ENCODE assay signal across 31 mouse cellular contexts in genomic region chr5:145008878-145009659, GRCm38 (mm10). TPM values are rescaled to one million over a fixed set of nuclear protein-coding genes. Genes with fewer than 3 reads are reported as not detected.
DNase-seq lines count a peak whose midpoint lies in the region; ATAC-seq and TF ChIP-seq lines count a peak whose summit lies in the region.
"Had no signal": no experiment of that assay in that cellular context is flagged by ENCODE, and none has a peak within 500 bp of the region (broad histone marks: within the 10 kb centered on the region; RNA-seq: fewer than 3 reads in every experiment).

No protein-coding gene starts in this region.

- 91% methylated on average over 15 of the region's 15 CpGs for WGBS in embryonic facial prominence, embryonic 12.5 days
- WGBS in embryonic facial prominence, embryonic 10.5 days = 91% methylated on average over 15 of the region's 15 CpGs
- 83% methylated on average over 15 of the region's 15 CpGs for WGBS in intestine, embryonic 14.5 days
- 86% methylated on average over 15 of the region's 15 CpGs for WGBS in intestine, postnatal 0 days
- 80% methylated on average over 15 of the region's 15 CpGs for WGBS in stomach, postnatal 0 days

- H3K27me3 ChIP-seq in embryonic facial prominence, embryonic 12.5 days = no peaks in the 10 kb centered on the region
- H3K27me3 ChIP-seq in embryonic facial prominence, embryonic 10.5 days (replicated peaks; ENCODE audit: low read depth, poor library complexity, severe bottlenecking) = no peaks in the 10 kb centered on the region
- no peaks in the 10 kb centered on the region for H3K27me3 ChIP-seq in intestine, embryonic 14.5 days (replicated peaks; ENCODE audit: control insufficient read depth, insufficient read depth, low read length)
- H3K27me3 ChIP-seq in intestine, postnatal 0 days (replicated peaks; ENCODE audit: control insufficient read depth, insufficient read depth, low read length) = no peaks in the 10 kb centered on the region
- H3K27me3 ChIP-seq in stomach, postnatal 0 days (ENCODE audit: control insufficient read depth, insufficient read depth, low read length) = no peaks in the 10 kb centered on the region
- H3K27me3 ChIP-seq: CH12.LX; embryonic facial prominence, embryonic 13.5 days; embryonic facial prominence, embryonic 15.5 days; forebrain, embryonic 12.5 days; Patski had no signal

- no peak overlapping the region for H3K27ac ChIP-seq in embryonic facial prominence, embryonic 12.5 days
- H3K27ac ChIP-seq in embryonic facial prominence, embryonic 10.5 days (replicated peaks) = no peak overlapping the region
- no peak overlapping the region for H3K27ac ChIP-seq in intestine, embryonic 14.5 days (ENCODE audit: low read depth)
- H3K27ac ChIP-seq in intestine, postnatal 0 days (ENCODE audit: low read depth, low read length) = no peak overlapping the region
- no peak overlapping the region for H3K27ac ChIP-seq in stomach, postnatal 0 days (replicated peaks)
- H3K27ac ChIP-seq: embryonic facial prominence, embryonic 13.5 days; embryonic facial prominence, embryonic 15.5 days; forebrain, embryonic 10.5 days; forebrain, embryonic 12.5 days had no signal

- DNase-seq in embryonic facial prominence, embryonic 10.5 days (ENCODE audit: low spot score) = no peak
- peak; percentile 47 for DNase-seq in intestine, embryonic 14.5 days (ENCODE audit: low spot score)
- DNase-seq in stomach, postnatal 0 days (ENCODE audit: low spot score) = no peak
- DNase-seq in left cerebral cortex, adult 18-20 months (ENCODE audit: low spot score in 2 of 2) = no peak
- DNase-seq: adrenal gland, adult 8-10 months; adrenal gland, postnatal 14 days; adrenal gland, postnatal 36 days; B cell, adult 2 months; cerebellum, adult 18-20 months; cerebellum, adult 8-10 months; cerebellum, adult 9-11 months; cerebellum, postnatal 14 days; cerebellum, postnatal 36 days; embryo, embryonic 11 days had no signal

- no peak overlapping the region for H3K4me3 ChIP-seq in embryonic facial prominence, embryonic 12.5 days
- no peak overlapping the region for H3K4me3 ChIP-seq in embryonic facial prominence, embryonic 10.5 days
- no peak overlapping the region for H3K4me3 ChIP-seq in intestine, embryonic 14.5 days (ENCODE audit: low read depth, low read length)
- no peak overlapping the region for H3K4me3 ChIP-seq in intestine, postnatal 0 days (ENCODE audit: low read depth, low read length)
- no peak overlapping the region for H3K4me3 ChIP-seq in stomach, postnatal 0 days (ENCODE audit: low read depth, low read length)
- H3K4me3 ChIP-seq: embryonic facial prominence, embryonic 13.5 days; embryonic facial prominence, embryonic 15.5 days; erythroblast, embryonic 14.5 days; forebrain, embryonic 10.5 days; forebrain, embryonic 12.5 days had no signal

- no peak for TF ChIP-seq EP300 in stomach, postnatal 0 days (optimal IDR thresholded peaks at IDR 0.05)

- H3K36me3 ChIP-seq in embryonic facial prominence, embryonic 12.5 days = no peaks in the 10 kb centered on the region
- H3K36me3 ChIP-seq in embryonic facial prominence, embryonic 10.5 days (replicated peaks) = no peaks in the 10 kb centered on the region
- H3K36me3 ChIP-seq in intestine, embryonic 14.5 days (ENCODE audit: control insufficient read depth, insufficient read depth, low read length) = no peaks in the 10 kb centered on the region
- H3K36me3 ChIP-seq in intestine, postnatal 0 days (ENCODE audit: control insufficient read depth, insufficient read depth) = no peaks in the 10 kb centered on the region
- no peaks in the 10 kb centered on the region for H3K36me3 ChIP-seq in stomach, postnatal 0 days (ENCODE audit: control insufficient read depth, insufficient read depth, low read length)
- H3K36me3 ChIP-seq: embryonic facial prominence, embryonic 13.5 days; embryonic facial prominence, embryonic 15.5 days; forebrain, embryonic 10.5 days; forebrain, embryonic 12.5 days had no signal

- no peaks in the 10 kb centered on the region for H3K4me1 ChIP-seq in embryonic facial prominence, embryonic 12.5 days
- peaks cover 6% of the 10 kb centered on the region for H3K4me1 ChIP-seq in embryonic facial prominence, embryonic 10.5 days
- H3K4me1 ChIP-seq in intestine, embryonic 14.5 days (replicated peaks; ENCODE audit: control insufficient read depth, insufficient read depth, low read length) = no peaks in the 10 kb centered on the region
- H3K4me1 ChIP-seq in intestine, postnatal 0 days (replicated peaks; ENCODE audit: control insufficient read depth, insufficient read depth, low read length) = no peaks in the 10 kb centered on the region
- no peaks in the 10 kb centered on the region for H3K4me1 ChIP-seq in stomach, postnatal 0 days (replicated peaks; ENCODE audit: control insufficient read depth, insufficient read depth)
- H3K4me1 ChIP-seq: embryonic facial prominence, embryonic 13.5 days; embryonic facial prominence, embryonic 15.5 days; forebrain, embryonic 10.5 days; forebrain, embryonic 12.5 days had no signal

- ATAC-seq in embryonic facial prominence, embryonic 12.5 days (ENCODE audit: insufficient number of reproducible peaks, insufficient read depth, low FRiP score, low TSS enrichment) = peak; percentile 77; the same call in 1 of the 2 replicates
- ATAC-seq in intestine, embryonic 14.5 days (replicated peaks; ENCODE audit: low FRiP score, low TSS enrichment, low read depth) = no peak
- no peak for ATAC-seq in intestine, postnatal 0 days
- ATAC-seq in stomach, postnatal 0 days (ENCODE audit: low FRiP score, low TSS enrichment) = 0 out of 2 replicates have a peak, but pooled peaks have one; percentile 42
- ATAC-seq: activated CD4-positive, CD25-positive, alpha-beta regulatory T cell, adult 4 months; CD4-positive, CD25-positive, alpha-beta regulatory T cell, adult 4 months; forebrain, embryonic 14.5 days; forebrain, embryonic 16.5 days; Patski had no signal

- TF ChIP-seq CTCF in intestine, postnatal 0 days (IDR thresholded peaks at IDR 0.05; ENCODE audit: low read depth) = no peak
- TF ChIP-seq CTCF in stomach, postnatal 0 days (IDR thresholded peaks at IDR 0.05; ENCODE audit: low read depth) = no peak

- H3K4me2 ChIP-seq in embryonic facial prominence, embryonic 12.5 days (replicated peaks) = no peak overlapping the region
- H3K4me2 ChIP-seq in intestine, embryonic 14.5 days (ENCODE audit: low read length) = no peak overlapping the region
- no peak overlapping the region for H3K4me2 ChIP-seq in intestine, postnatal 0 days (replicated peaks; ENCODE audit: low read depth)
- H3K4me2 ChIP-seq in stomach, postnatal 0 days (replicated peaks; ENCODE audit: low read depth) = no peak overlapping the region
- H3K4me2 ChIP-seq: embryonic facial prominence, embryonic 13.5 days; embryonic facial prominence, embryonic 15.5 days; forebrain, embryonic 12.5 days had no signal

- H3K9me3 ChIP-seq in embryonic facial prominence, embryonic 12.5 days = no peaks in the 10 kb centered on the region
- H3K9me3 ChIP-seq in embryonic facial prominence, embryonic 10.5 days = no peaks in the 10 kb centered on the region
- H3K9me3 ChIP-seq in intestine, embryonic 14.5 days (ENCODE audit: control insufficient read depth, low read length) = no peaks in the 10 kb centered on the region
- no peaks in the 10 kb centered on the region for H3K9me3 ChIP-seq in intestine, postnatal 0 days (ENCODE audit: control insufficient read depth)
- H3K9me3 ChIP-seq in stomach, postnatal 0 days (ENCODE audit: control insufficient read depth, low read length) = no peaks in the 10 kb centered on the region
- H3K9me3 ChIP-seq: embryonic facial prominence, embryonic 13.5 days; embryonic facial prominence, embryonic 15.5 days; forebrain, embryonic 10.5 days; forebrain, embryonic 12.5 days had no signal

- H3K9ac ChIP-seq in embryonic facial prominence, embryonic 12.5 days = no peak overlapping the region
- no peak overlapping the region for H3K9ac ChIP-seq in intestine, embryonic 14.5 days (ENCODE audit: low read length)
- H3K9ac ChIP-seq in intestine, postnatal 0 days (ENCODE audit: low read depth, low read length) = no peak overlapping the region
- no peak overlapping the region for H3K9ac ChIP-seq in stomach, postnatal 0 days (ENCODE audit: low read length)
- H3K9ac ChIP-seq: embryonic facial prominence, embryonic 13.5 days; embryonic facial prominence, embryonic 15.5 days; forebrain, embryonic 12.5 days had no signal

RNA-seq across cellular contexts. Expression of gene Gm4871, which starts 23.5 kb away (rescaled TPM):
- not detected in 2 replicates for polyA plus RNA-seq in embryonic facial prominence, embryonic 12.5 days (2016; fragmentation: Nextera tagmentation; extraction: Ambion mirVana)
- not detected in 2 replicates for polyA plus RNA-seq in embryonic facial prominence, embryonic 10.5 days (2016; fragmentation: Nextera tagmentation; extraction: Ambion mirVana)
- not detected in 2 replicates for polyA plus RNA-seq in intestine, embryonic 14.5 days (2014; fragmentation: Nextera tagmentation; extraction: Ambion mirVana)
- polyA plus RNA-seq in intestine, postnatal 0 days (2015; fragmentation: Nextera tagmentation; extraction: Ambion mirVana) = not detected in 2 replicates
- polyA plus RNA-seq in stomach, postnatal 0 days (2015; fragmentation: Nextera tagmentation; extraction: Ambion mirVana) = not detected in 2 replicates
- not detected for total RNA-seq in left cerebral cortex, adult 18-20 months (2021)
- total RNA-seq: adrenal gland, adult 18-20 months; adrenal gland, adult 8-10 months; adrenal gland, postnatal 14 days; adrenal gland, postnatal 36 days; CH12.LX; common myeloid progenitor, adult 5-6 weeks; ES-E14 had no signal
- polyA plus RNA-seq: activated CD4-positive, CD25-positive, alpha-beta regulatory T cell, adult 4 months; CD4-positive, CD25-positive, alpha-beta regulatory T cell, adult 4 months; embryonic facial prominence, embryonic 13.5 days; embryonic facial prominence, embryonic 15.5 days; erythroblast, embryonic 14.5 days; forebrain, embryonic 10.5 days; forebrain, embryonic 12.5 days; forebrain, embryonic 14.5 days; forebrain, embryonic 16.5 days; frontal cortex, adult 2 months; Patski had no signal

RNA-seq across cellular contexts. Expression of gene 1700018F24Rik, which starts 33.7 kb away (rescaled TPM):
- not detected in 2 replicates for polyA plus RNA-seq in embryonic facial prominence, embryonic 12.5 days (2016; fragmentation: Nextera tagmentation; extraction: Ambion mirVana)
- not detected in 2 replicates for polyA plus RNA-seq in embryonic facial prominence, embryonic 10.5 days (2016; fragmentation: Nextera tagmentation; extraction: Ambion mirVana)
- polyA plus RNA-seq in intestine, embryonic 14.5 days (2014; fragmentation: Nextera tagmentation; extraction: Ambion mirVana) = not detected in 2 replicates
- not detected in 2 replicates for polyA plus RNA-seq in intestine, postnatal 0 days (2015; fragmentation: Nextera tagmentation; extraction: Ambion mirVana)
- polyA plus RNA-seq in stomach, postnatal 0 days (2015; fragmentation: Nextera tagmentation; extraction: Ambion mirVana) = not detected in 2 replicates
- not detected for total RNA-seq in left cerebral cortex, adult 18-20 months (2021)
- total RNA-seq: adrenal gland, adult 18-20 months; adrenal gland, adult 8-10 months; adrenal gland, postnatal 14 days; adrenal gland, postnatal 36 days; CH12.LX; common myeloid progenitor, adult 5-6 weeks; ES-E14 had no signal
- polyA plus RNA-seq: activated CD4-positive, CD25-positive, alpha-beta regulatory T cell, adult 4 months; CD4-positive, CD25-positive, alpha-beta regulatory T cell, adult 4 months; embryonic facial prominence, embryonic 13.5 days; erythroblast, embryonic 14.5 days; forebrain, embryonic 10.5 days; forebrain, embryonic 12.5 days; forebrain, embryonic 14.5 days; forebrain, embryonic 16.5 days; frontal cortex, adult 2 months; Patski had no signal

RNA-seq across cellular contexts. Expression of gene Smurf1, which starts 43.4 kb away (rescaled TPM):
- 24.9 and 26.6 TPM in 2 replicates for polyA plus RNA-seq in embryonic facial prominence, embryonic 12.5 days (2016; fragmentation: Nextera tagmentation; extraction: Ambion mirVana)
- polyA plus RNA-seq in embryonic facial prominence, embryonic 10.5 days (2016; fragmentation: Nextera tagmentation; extraction: Ambion mirVana) = 14.5 and 17.0 TPM in 2 replicates
- 14.4 and 17.2 TPM in 2 replicates for polyA plus RNA-seq in intestine, embryonic 14.5 days (2014; fragmentation: Nextera tagmentation; extraction: Ambion mirVana)
- 7.4 and 8.2 TPM in 2 replicates for polyA plus RNA-seq in intestine, postnatal 0 days (2015; fragmentation: Nextera tagmentation; extraction: Ambion mirVana)
- polyA plus RNA-seq in stomach, postnatal 0 days (2015; fragmentation: Nextera tagmentation; extraction: Ambion mirVana) = 11.2 and 11.6 TPM in 2 replicates
- total RNA-seq in left cerebral cortex, adult 18-20 months (2021) = 10 to 100 TPM; 37.9 to 38.7 TPM

Comparison
In these comparisons a context has a peak if more than half of its experiments do, and no peak if none do; other contexts are left out.
1. ATAC-seq: peak in embryonic facial prominence, embryonic 12.5 days (single experiment) and stomach, postnatal 0 days (single experiment); none in intestine, embryonic 14.5 days (single experiment) and intestine, postnatal 0 days (single experiment).